Mouse (Mus musculus) heart, embryonic 14.5 days (tissue): ENCODE data around the gene Fer1l5. TPM values are rescaled to one million over a fixed set of nuclear protein-coding genes. Genes with fewer than 3 reads are reported as not detected.
A peak's percentile ranks its signal among the peaks of the same experiment; 100 is the strongest.

Source experiments
- ATAC-seq: fragments of 200-750 bp; cut with Nextera tagmentation; 2 replicates; pipeline ENCODE4 v1.8.0; 2017; ENCODE audit warnings: low read depth, moderate TSS enrichment; ENCODE audit not compliant: insufficient number of reproducible peaks, insufficient read depth, low FRiP score
- H3K27ac ChIP-seq, 2 experiments: fragments of 200-500 bp in 1 of 2; fragments of 300-500 bp in 1 of 2; sonication (generic) in 1 of 2; replicated peaks in 1 of 2; 2 replicates each; pipeline ENCODE4 v1.5.1; 2012 to 2014; ENCODE audit warnings: low read depth in 2 of 2, low read length in 2 of 2, control low read depth in 1 of 2, mild to moderate bottlenecking in 1 of 2, mixed read lengths in 1 of 2; ENCODE audit not compliant: control insufficient read depth in 1 of 2, insufficient read depth in 1 of 2
- H3K27me3 ChIP-seq: fragments of 300-500 bp; sonication (generic); 2 replicates; pipeline ENCODE4 v1.6.1; 2014; ENCODE audit warnings: mild to moderate bottlenecking, low read length, control low read depth; ENCODE audit not compliant: control insufficient read depth, insufficient read depth
- H3K36me3 ChIP-seq: fragments of 300-500 bp; sonication (generic); 2 replicates; pipeline ENCODE4 v1.6.1; 2014; ENCODE audit warnings: mild to moderate bottlenecking, control low read depth, low read length, mixed read lengths; ENCODE audit not compliant: control insufficient read depth, insufficient read depth
- H3K4me1 ChIP-seq, 2 experiments: fragments of 200-500 bp in 1 of 2; fragments of 300-500 bp in 1 of 2; sonication (generic) in 1 of 2; 2 replicates each; pipeline ENCODE4 v1.6.1; 2012 to 2014; ENCODE audit warnings: low read length in 2 of 2, control low read depth in 1 of 2, mixed read lengths in 1 of 2; ENCODE audit not compliant: control insufficient read depth in 2 of 2, insufficient read depth in 2 of 2
- H3K4me2 ChIP-seq: fragments of 300-500 bp; sonication (generic); 2 replicates; pipeline ENCODE4 v1.6.1; 2014; ENCODE audit warnings: mild to moderate bottlenecking, low read length
- H3K4me3 ChIP-seq, 2 experiments: fragments of 200-500 bp in 1 of 2; fragments of 300-500 bp in 1 of 2; sonication (generic) in 1 of 2; 2 replicates each; pipeline ENCODE4 v1.5.1; 2012 to 2014; ENCODE audit warnings: low read length in 2 of 2, mild to moderate bottlenecking in 2 of 2, control low read depth in 1 of 2, low read depth in 1 of 2, moderate library complexity in 1 of 2; ENCODE audit not compliant: control insufficient read depth in 1 of 2, insufficient read depth in 1 of 2
- H3K9ac ChIP-seq: fragments of 300-500 bp; sonication (generic); 2 replicates; pipeline ENCODE4 v1.6.1; 2014; ENCODE audit warnings: mild to moderate bottlenecking, low read length
- H3K9me3 ChIP-seq: fragments of 300-500 bp; sonication (generic); 2 replicates; pipeline ENCODE4 v1.6.1; 2016; ENCODE audit warnings: low read length, control low read depth; ENCODE audit not compliant: control insufficient read depth
- WGBS: fragments of 180-500 bp; shearing (Covaris S2); extraction: QIAGEN DNeasy Blood & Tissue Kit; methylation state at CpG from one replicate; pipeline ENCODE4 v1.1.7; 2014; 5-methylcytosine and 5-hydroxymethylcytosine counted together
- polyA plus RNA-seq: library from polyadenylated mRNA; unstranded; fragments of >200 nt; fragmentation: Nextera tagmentation; extraction: Ambion mirVana; gene quantifications from 2 replicates; pipeline ENCODE4 v1.2.1, GENCODE M21; 2014

Gene Fer1l5
- polyA plus RNA-seq, 1 experiment from 2014 or later = 0.63 TPM

- H3K36me3 ChIP-seq = peaks cover 85% of the 10 kb centered on the region
- H3K9ac ChIP-seq = no peak overlapping the region
- H3K4me2 ChIP-seq = no peak overlapping the region
- no peak overlapping the region for H3K27ac ChIP-seq
- ATAC-seq = no peak
- H3K4me3 ChIP-seq = no peak overlapping the region
- 71% methylated on average over 4 of the region's 4 CpGs for WGBS
- no peaks in the 10 kb centered on the region for H3K9me3 ChIP-seq
- peaks cover 0 to 4% of the 10 kb centered on the region in 2 experiments; a peak in 2 of 4 replicates for H3K4me1 ChIP-seq
- no peaks in the 10 kb centered on the region for H3K27me3 ChIP-seq
These were observed 63.0 kb downstream of the Fer1l5 start for GRCm38 (mm10) chr1:36435071-36435470.

DNA sequence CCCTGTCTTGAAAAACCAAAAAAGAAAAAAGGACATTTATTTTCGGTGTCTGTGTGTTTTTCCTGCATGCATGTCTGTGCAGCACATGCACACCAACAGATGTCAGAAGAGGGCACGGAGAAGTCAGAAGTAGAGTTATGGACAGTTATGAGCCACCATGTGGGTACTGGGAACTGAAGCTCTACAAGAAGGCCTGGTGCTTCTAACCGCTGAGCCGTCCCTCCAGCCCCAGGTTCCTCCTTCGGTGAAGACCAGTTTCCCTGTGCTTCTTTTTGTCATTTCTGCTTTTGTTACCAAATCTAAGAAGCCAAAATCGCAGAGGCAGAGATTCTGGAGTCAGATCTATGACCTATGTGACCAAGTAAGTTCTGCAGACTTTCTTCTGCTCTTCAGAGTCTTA is 64.4 kb downstream of the Fer1l5 start:
- H3K36me3 ChIP-seq = peaks cover 84% of the 10 kb centered on the region
- no peaks in the 10 kb centered on the region for H3K9me3 ChIP-seq
- H3K4me1 ChIP-seq = no peaks in the 10 kb centered on the region
- H3K4me2 ChIP-seq = no peak overlapping the region
- H3K27ac ChIP-seq = no peak overlapping the region
- no peaks in the 10 kb centered on the region for H3K27me3 ChIP-seq
- 93% methylated on average over 6 of the region's 6 CpGs for WGBS
- no peak overlapping the region for H3K4me3 ChIP-seq
- no peak for ATAC-seq
- no peak overlapping the region for H3K9ac ChIP-seq

DNA sequence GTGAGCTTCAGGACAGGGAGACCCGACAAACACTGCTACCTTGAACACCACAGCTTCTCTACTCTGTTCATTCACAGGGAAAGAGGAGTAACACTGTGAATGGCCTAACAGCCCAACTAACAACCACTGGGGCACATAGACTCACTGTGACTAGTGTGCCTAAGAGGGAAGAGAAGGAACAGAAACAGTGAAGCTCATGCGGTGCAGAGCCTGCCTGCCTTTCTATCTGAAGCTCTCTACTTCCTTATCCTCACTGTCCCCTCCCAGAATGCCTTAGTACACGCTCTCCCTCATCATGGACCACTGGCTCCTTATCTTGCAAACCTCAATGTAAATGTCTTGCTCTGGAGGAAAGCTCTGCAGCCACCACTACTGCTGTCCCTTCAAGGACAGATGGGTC is 65.1 kb downstream of the Fer1l5 start:
- H3K9me3 ChIP-seq = no peaks in the 10 kb centered on the region
- 89% methylated on average over 3 of the region's 3 CpGs for WGBS
- no peak for ATAC-seq
- no peak overlapping the region for H3K4me3 ChIP-seq
- H3K4me1 ChIP-seq = no peaks in the 10 kb centered on the region
- no peak overlapping the region for H3K9ac ChIP-seq
- H3K27ac ChIP-seq = no peak overlapping the region
- H3K27me3 ChIP-seq = no peaks in the 10 kb centered on the region
- H3K4me2 ChIP-seq = no peak overlapping the region
- H3K36me3 ChIP-seq = peaks cover 88% of the 10 kb centered on the region

DNA sequence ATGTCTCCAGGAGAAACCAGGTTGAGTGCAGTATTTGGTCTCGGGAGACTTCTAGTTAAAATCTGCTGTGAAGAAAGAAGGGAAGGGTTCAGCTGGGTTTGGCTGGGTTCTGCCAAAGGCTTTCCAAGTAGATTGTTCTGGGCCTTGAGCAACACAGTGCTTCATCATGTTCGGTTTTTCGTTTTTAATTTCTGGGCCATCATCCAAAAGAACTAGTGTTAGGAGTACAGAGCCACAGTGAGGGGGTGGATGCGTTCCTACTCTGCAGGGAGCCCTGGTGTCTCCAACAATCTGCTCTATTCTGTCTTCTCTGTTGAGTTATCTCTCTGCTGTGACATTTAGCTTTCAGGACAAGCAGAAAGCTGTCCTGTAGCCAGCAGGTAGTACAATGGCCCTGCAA is 69.0 kb downstream of the Fer1l5 start:
- Histone ChIP-seq H3K4me3 (no peak overlapping the region), H3K9me3 (no peaks in the 10 kb centered on the region), H3K4me1 (peaks cover 0 to 10% of the 10 kb centered on the region in 2 experiments; a peak in 2 of 4 replicates), H3K4me2 (no peak overlapping the region), H3K27ac (no peak overlapping the region), H3K36me3 (peaks cover 66% of the 10 kb centered on the region), H3K9ac (no peak overlapping the region), H3K27me3 (no peaks in the 10 kb centered on the region)
- 86% methylated on average over 4 of the region's 4 CpGs for WGBS
- no peak for ATAC-seq

DNA sequence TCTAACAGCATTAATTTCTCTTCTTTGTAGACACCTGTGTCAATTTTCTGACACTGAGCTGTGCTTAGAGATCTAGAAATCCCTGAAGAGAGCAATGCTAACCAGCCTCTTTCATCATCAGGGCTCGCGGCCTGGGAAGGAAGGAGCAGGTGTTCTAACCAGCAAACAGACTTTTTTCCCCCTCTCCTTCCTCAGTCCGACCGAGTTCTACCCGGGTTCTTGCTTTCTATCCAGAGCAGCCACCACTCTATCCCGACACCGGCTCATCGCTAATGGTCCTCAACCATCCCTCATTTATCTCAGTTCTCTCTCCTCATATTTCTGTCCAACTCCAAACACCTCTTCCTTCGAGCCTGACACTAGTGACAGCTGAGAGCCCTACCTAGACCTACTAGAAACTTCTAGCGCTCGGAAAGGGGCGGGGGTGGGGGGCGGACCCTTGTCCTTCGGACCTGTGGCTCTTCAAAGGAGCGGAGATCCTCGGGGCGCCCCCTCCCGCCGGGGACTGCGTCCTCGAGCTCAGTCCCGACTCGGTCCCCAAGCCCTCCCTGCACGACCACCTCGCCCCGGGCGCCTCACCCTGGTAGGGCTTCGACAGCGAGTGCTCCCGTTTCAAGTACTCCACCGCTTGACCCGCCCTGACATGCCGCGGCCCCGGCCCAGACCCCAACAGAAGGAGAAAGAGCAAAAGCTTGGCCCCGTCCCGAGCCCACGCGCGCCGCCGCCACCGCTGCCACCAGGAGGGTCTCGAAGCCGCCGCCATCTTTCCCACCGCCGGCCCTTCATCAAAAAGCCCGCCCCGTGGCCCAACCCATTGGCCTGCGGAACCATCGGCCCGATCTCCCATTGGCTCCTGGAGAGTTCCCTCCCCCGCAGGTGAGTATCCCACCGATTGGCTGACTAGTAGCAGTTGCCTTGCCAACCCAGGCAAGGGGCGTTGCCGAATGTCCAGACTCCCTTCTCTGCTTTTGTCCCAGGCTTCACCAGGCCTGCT is 72.7 kb downstream of the Fer1l5 start, which contains the start of gene Lman2l:
Gene Lman2l (minus strand): TSS at position 801 of the 994 bp plus-strand sequence.
- under 1% methylated on average over 57 of the region's 57 CpGs for WGBS
- no peaks in the 10 kb centered on the region for H3K27me3 ChIP-seq
- peaks cover 0 to 10% of the 10 kb centered on the region in 2 experiments; a peak in 2 of 4 replicates for H3K4me1 ChIP-seq
- peak; percentile 100 for ATAC-seq
- peaks cover 30% of the 10 kb centered on the region for H3K36me3 ChIP-seq
- H3K4me2 ChIP-seq = peak within 1 kb of the TSS; percentile 86
- H3K9me3 ChIP-seq = no peaks in the 10 kb centered on the region
- H3K4me3 ChIP-seq = peak within 1 kb of the TSS; percentile 90 to 92
- H3K9ac ChIP-seq = peak within 1 kb of the TSS; percentile 83
- peak within 1 kb of the TSS; percentile 69 to 70 for H3K27ac ChIP-seq

- H3K36me3 ChIP-seq = peaks cover 28% of the 10 kb centered on the region
- peak overlapping the region; percentile 86 for H3K4me2 ChIP-seq
- H3K27me3 ChIP-seq = no peaks in the 10 kb centered on the region
- H3K27ac ChIP-seq = peak overlapping the region; percentile 14 to 28; a peak in 1 of 4 replicates
- H3K4me3 ChIP-seq = peak overlapping the region in 1 of 2 experiments; percentile 92; a peak in 1 of 4 replicates
- peaks cover 0 to 10% of the 10 kb centered on the region in 2 experiments; a peak in 2 of 4 replicates for H3K4me1 ChIP-seq
- H3K9ac ChIP-seq = no peak overlapping the region
- ATAC-seq = no peak
- 39% methylated on average over 8 of the region's 8 CpGs for WGBS
- no peaks in the 10 kb centered on the region for H3K9me3 ChIP-seq
These were observed 73.4 kb downstream of the Fer1l5 start for GRCm38 (mm10) chr1:36445508-36445907.

DNA sequence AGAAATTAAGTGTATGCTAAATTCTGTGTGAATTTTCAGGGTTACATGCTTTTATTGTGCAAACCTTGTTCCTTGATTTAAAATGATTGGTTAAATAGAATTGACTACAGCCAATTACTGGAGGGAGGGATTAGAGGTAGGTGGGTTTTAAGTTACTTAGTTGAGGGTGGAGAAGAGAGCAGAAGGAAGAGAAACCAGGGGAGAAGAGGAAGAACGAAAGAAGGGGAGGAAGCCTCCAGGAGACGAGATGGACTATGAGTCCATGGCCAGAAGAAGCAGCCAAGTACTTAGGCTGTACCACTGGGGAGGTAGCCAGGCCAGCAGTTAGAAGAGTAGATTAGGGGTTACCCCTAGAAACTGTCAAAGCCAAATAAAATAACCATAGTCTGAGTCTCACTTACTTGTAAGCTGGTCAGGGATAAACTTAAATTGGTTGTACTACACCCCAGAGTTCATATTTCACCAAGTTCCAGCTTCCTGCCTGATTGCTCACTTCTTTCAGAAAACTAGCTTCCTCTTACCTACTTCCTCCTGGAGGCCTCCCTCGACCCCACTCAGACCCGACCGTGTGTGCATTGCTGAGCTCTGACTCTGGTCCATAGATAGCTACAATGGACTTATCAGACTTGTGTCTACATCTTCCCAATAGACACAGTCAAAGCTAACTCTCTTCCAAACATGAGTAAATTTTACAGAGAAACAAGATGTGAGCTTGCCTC is 74.2 kb downstream of the Fer1l5 start:
- 78% methylated on average over 5 of the region's 5 CpGs for whole genome bisulfite sequencing
- Histone ChIP-seq H3K9ac (no peak overlapping the region), H3K4me2 (no peak overlapping the region), H3K9me3 (no peaks in the 10 kb centered on the region), H3K4me3 (no peak overlapping the region), H3K27me3 (no peaks in the 10 kb centered on the region), H3K4me1 (peaks cover 0 to 10% of the 10 kb centered on the region in 2 experiments; a peak in 2 of 4 replicates), H3K36me3 (peaks cover 22% of the 10 kb centered on the region), H3K27ac (no peak overlapping the region)
- no peak for ATAC-seq
